Mouse (Mus musculus) gastrocnemius, adult 2 months (tissue): ENCODE results near the gene Orai1. TPM values are rescaled to one million over a fixed set of nuclear protein-coding genes. Genes with fewer than 3 reads are reported as not detected.
"Not testable (repeated sequence)": the region's sequence is repeated elsewhere in the genome, so short reads cannot be mapped to it uniquely, and the experiment has no call there.

Source experiments
- DNase-seq: peaks from one replicate; pipeline ENCODE4 v3.0.0; 2022
- H3K27ac ChIP-seq: fragments of 200-600 bp; 2 replicates; pipeline ENCODE4 v1.8.1; 2022; ENCODE audit warnings: mild to moderate bottlenecking
- H3K4me3 ChIP-seq: fragments of 200-600 bp; 2 replicates; pipeline ENCODE4 v1.8.1; 2022; ENCODE audit warnings: mild to moderate bottlenecking, moderate library complexity
- CTCF ChIP-seq: fragments of 200-600 bp; IDR thresholded peaks from 2 replicates; pipeline ENCODE4 v1.8.1; 2022; ENCODE audit warnings: antibody characterized with exemption, mild to moderate bottlenecking, moderate library complexity
- intact Hi-C: fragments of 180-260 bp; cut with DNase I; formaldehyde crosslinking; loops from one replicate; pipeline ENCODE4 v1.15.1; 2025
- total RNA-seq, 2 experiments: library from RNA; stranded (reverse); gene quantifications; 2 replicates each; pipeline ENCODE4 v1.2.3; 2021

Orai1 gene
- total RNA-seq, 2 experiments from 2014 or later: 32.1 to 38.7 TPM

DNA sequence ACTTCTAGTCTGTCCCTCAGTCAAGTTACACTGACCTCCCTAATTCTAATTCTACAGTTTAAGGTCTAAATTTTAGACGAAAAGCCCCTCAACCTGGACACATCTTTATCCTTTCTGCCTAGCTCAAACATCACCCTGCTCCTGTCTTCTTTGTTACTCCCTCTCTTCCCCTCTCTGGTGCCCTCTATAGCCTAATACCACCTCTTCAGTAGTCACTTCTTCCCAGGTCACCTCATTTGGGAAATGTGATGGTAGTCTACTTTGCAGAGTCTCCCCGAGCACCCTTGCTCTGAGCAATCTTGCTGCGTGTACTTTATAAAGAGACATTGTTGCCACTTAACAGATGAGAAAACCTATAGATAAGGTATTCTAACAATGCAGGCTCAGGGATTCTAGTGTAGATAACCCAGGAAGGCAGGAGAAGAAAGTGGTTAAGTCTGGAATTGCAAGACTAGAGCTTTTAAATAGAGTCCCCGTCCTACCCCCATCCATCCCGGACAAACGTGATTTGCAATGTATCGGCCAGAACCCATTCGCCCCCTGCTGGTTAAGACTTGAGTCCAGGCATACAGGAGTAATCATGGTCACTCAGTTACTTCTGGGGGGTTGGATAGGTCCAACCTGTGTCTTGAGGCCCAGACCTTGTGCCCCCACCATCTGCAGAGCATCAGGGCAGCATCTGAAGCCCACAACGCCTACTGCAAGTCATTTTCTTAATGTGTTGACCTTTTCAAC is 30.9 kb downstream of the Orai1 start:
- peak; percentile 82 for DNase-seq
- peak overlapping the region; percentile 41; the same call in 1 of the 2 replicates for H3K4me3 ChIP-seq
- H3K27ac ChIP-seq: peak overlapping the region; percentile 69
- intact Hi-C loops: loop anchor here (1.0 to 5.0 kb wide), 2 partner anchors 33 to 77 kb away; no protein-coding TSS in a partner anchor
- peak; percentile 78 for TF ChIP-seq CTCF

DNA sequence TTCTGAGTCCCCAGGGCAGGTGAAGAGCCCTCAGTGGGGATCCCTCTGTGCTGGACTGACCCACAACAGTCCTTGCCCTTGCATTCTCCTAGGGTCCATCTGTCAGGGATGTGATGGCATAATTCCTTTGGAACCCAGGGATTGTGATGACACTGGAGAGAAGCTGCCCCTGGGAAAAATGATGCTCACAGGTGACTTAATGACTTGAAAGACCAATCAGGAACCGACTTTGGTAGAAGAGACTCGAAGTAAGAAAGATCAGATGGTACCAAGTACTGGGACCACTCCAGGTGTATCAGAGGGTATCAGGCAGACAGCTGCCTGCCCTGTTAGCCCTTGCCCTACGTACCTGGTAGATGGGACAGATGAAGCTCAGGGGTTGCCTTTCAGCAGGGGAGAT is 32.0 kb downstream of the Orai1 start, which contains the start of gene Morn3:
TSS of gene Morn3 (minus strand) at position 101 of the 400 bp plus-strand sequence.
- TF ChIP-seq CTCF: no peak
- Histone ChIP-seq H3K4me3 (peak within 1 kb of the TSS; percentile 41; the same call in 1 of the 2 replicates), H3K27ac (peak within 1 kb of the TSS; percentile 69; the same call in 1 of the 2 replicates)
- no peak for DNase-seq
- intact Hi-C loops: loop anchor here (1.0 to 5.0 kb wide), 2 partner anchors 35 to 79 kb away; no protein-coding TSS in a partner anchor

DNA sequence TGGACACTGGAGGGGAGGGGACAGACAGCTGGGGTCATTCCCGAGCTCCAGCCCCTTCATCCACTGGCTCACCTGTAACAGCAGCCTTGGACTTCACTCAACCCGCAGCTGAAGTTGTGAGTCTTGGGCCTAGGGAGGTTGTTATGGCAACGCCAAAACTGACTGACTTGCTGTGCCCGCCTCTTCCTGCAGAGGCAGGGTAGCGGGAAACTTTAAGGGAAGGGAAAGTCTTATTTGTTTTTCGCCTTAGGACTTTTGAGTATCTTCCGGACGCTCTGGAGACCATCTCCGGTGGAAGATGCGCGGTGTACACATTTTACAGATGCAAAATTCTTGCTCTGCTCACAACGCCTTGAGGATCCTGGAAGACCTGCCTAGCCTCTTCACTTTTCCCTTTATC is 34.4 kb downstream of the Orai1 start:
- H3K27ac ChIP-seq: no peak overlapping the region
- TF ChIP-seq CTCF: no peak
- intact Hi-C loops: loop anchor here (5.0 kb wide), 1 partner anchor 37 kb away; no protein-coding TSS in a partner anchor
- DNase-seq: no peak
- no peak overlapping the region for H3K4me3 ChIP-seq

DNA sequence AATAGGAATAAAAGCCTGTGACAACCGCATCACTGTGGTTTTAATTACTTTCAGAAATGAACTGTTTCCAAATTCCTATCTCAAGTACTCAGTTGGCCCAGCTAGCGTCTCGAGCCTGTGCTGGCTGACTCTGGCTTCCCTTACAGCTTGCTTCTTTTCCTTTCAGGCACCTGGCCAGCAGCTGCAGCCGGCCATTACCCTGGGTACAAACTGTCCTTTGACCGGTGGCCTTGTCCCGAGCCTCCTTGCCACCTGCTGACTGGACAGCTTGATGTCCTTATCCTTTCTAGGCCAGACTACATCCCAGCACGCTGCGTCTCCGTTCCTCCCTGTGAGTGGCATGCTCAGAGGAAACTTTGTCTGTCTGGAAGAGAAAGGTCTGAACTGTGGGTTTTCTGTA is 36.0 kb downstream of the Orai1 start:
- TF ChIP-seq CTCF: no peak
- Histone ChIP-seq H3K27ac (peak overlapping the region; percentile 80), H3K4me3 (no peak overlapping the region; the same call in 1 of the 2 replicates)
- intact Hi-C loops: no loop called here
- peak; percentile 90 for DNase-seq

GRCm38 (mm10) chr5:123051736-123052135 is 36.9 kb downstream of the Orai1 start:
- no peak overlapping the region for H3K4me3 ChIP-seq
- TF ChIP-seq CTCF: peak; percentile 42
- intact Hi-C loops: no loop called here
- no peak for DNase-seq
- peak overlapping the region; percentile 80 for H3K27ac ChIP-seq

- DNase-seq: peak; percentile 99
- intact Hi-C loops: loop anchor here (2.0 kb wide), 1 partner anchor 43 kb away; the partner anchor contains the start of gene Orai1
- peak overlapping the region; percentile 98 for H3K27ac ChIP-seq
Observed at GRCm38 (mm10) chr5:123057366-123058250, 42.7 kb downstream of the Orai1 start.

DNA sequence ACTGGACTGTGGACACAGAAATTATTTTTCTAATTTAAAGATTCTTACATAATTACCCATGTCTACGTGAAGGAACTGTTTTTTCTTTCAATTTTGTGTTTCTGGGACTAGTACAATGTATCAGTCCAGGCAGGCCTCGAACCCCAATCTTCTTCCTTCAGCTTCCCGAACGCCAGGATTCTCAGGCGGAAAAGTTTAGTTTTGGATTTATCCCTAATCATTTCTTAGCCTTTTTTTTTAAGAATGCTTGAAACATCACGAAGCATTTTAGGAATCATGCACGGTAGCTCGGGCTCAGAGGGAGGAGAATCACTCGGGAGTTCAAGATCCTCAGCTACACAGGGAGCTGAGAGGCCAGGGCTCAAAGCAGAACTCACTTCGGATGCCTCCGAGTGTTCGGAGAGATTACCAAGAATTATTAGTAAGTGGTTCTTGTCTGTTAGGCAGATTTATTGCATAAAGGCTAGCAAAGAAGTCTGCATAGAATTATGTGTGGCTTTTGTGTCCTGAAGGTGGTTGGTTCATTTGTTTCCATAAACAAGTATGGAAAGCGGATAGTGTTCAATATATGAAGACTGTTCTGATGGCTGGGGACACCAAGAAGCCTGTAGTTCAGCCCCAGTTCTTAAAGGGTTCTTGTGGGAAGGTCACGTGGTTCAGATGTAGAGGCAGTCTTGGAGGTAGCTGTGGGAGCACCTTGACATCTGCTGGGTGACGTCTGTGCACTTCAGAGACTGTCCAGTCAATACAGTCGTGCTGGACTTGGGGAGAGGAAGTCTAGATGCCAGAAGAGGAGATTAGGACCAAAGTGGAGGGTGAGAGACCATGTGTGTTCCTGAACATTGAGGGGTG is 43.6 kb downstream of the Orai1 start:
- peak overlapping the region; percentile 70 for H3K4me3 ChIP-seq
- no peak for DNase-seq
- peak overlapping the region; percentile 98 for H3K27ac ChIP-seq
- intact Hi-C loops: loop anchor here (1.0 to 2.0 kb wide), 2 partner anchors 44 to 91 kb away; partner anchors contain the start of gene Orai1
- TF ChIP-seq CTCF: no peak

More at GRCm38 (mm10) chr5:123057366-123058250, 42.7 kb downstream of the Orai1 start:
- peak; percentile 43 for TF ChIP-seq CTCF
- peak overlapping the region; percentile 70 for H3K4me3 ChIP-seq

DNA sequence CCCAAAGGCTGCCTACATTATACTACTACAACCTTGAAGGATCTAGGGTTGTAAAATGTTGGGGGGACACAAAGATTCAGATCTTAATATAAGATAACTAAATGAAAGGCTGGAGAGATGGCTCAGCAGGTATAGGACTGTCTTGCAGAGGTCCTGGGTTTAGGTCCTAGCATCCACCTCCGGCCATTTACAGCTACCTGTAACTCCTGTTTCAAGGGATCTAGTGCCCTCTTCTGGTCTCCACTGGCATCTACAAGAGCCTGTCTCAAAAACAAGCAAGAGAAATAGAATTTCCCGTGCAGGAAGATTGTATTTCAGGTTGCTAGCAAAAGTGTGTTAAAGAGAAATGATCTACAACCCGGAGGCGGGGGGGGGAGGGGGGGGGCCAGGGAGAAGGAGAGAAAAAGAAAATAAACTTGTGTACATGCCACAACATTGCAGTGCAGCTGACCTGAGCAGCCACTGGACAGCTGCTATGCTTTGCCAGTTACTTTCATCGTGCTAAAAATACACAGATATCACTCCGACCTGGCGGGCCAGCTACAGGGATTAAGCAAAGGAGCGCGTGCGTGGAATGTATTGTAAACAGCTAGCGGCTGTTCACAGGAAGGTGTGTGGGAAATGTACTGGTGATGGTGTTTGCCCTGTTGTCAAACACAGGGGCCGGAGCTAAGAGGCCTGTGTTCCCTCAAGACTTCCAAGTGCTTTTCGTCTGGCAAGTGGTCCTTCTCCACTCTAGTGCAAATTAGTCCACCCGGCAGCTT is 45.1 kb downstream of the Orai1 start:
- TF ChIP-seq CTCF: peak; percentile 76
- Histone ChIP-seq H3K27ac (peak overlapping the region; percentile 98), H3K4me3 (peak overlapping the region; percentile 67)
- intact Hi-C loops: loop anchor here (1.0 to 2.0 kb wide), 2 partner anchors 45 to 93 kb away; partner anchors contain the start of gene Orai1
- peak; percentile 76 for DNase-seq

GRCm38 (mm10) chr5:123060706-123061401 is 46.0 kb downstream of the Orai1 start:
- DNase-seq: peak; percentile 78
- Histone ChIP-seq H3K27ac (peak overlapping the region; percentile 98), H3K4me3 (peak overlapping the region; percentile 67)
- intact Hi-C loops: no loop called here
- no peak for TF ChIP-seq CTCF

DNA sequence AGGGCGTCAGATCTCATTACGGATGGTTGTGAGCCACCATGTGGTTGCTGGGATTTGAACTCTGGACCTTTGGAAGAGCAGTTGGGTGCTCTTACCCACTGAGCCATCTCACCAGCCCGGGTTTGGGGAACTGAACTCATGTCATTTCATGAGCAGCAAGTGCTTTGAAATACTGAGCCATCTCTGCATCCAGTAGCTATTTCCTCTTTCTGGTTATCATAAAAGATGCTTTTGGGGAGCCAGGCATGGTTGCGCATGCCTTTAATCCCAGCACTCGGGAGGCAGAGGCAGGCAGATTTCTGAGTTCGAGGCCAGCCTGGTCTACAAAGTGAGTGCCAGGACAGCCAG is 46.5 kb downstream of the Orai1 start:
- intact Hi-C loops, DNase-seq: not testable (repeated sequence)
- Histone ChIP-seq H3K27ac (peak overlapping the region; percentile 98; the same call in 1 of the 2 replicates), H3K4me3 (peak overlapping the region; percentile 67; the same call in 1 of the 2 replicates)
